Mouse (Mus musculus) frontal cortex, adult 2 months (tissue): ENCODE data around the gene Ppil4. TPM values are rescaled to one million over a fixed set of nuclear protein-coding genes. Genes with fewer than 3 reads are reported as not detected.
"Not testable (repeated sequence)": the region's sequence is repeated elsewhere in the genome, so short reads cannot be mapped to it uniquely, and the experiment has no call there.

Experiments
- DNase-seq, 2 experiments: peaks; one replicate each; pipeline ENCODE4 v3.0.0; 2022; ENCODE audit warnings: low spot score in 1 of 2; ENCODE audit errors: extremely low spot score in 1 of 2
- polyA plus RNA-seq: library from polyadenylated mRNA; depleted of rRNA; stranded (reverse); fragments of >200 nt; gene quantifications from 2 replicates; pipeline ENCODE4 v1.2.3, GENCODE M21; 2012; rRNA removed

The Ppil4 gene
- 24.8 and 27.9 TPM in 2 replicates for polyA plus RNA-seq

GRCm38 (mm10) chr10:7792751-7793385 is at the start of gene Ppil4, which contains the start of gene Ginm1:
TSS of gene Ppil4 (plus strand) at chr10:7792891.
TSS of gene Ginm1 (minus strand) at chr10:7792824.
- DNase-seq, result peak; percentile 72 to 91

GRCm38 (mm10) chr10:7745528-7745927 is 47.2 kb upstream of the Ppil4 start:
- not testable (repeated sequence) for DNase-seq

DNA sequence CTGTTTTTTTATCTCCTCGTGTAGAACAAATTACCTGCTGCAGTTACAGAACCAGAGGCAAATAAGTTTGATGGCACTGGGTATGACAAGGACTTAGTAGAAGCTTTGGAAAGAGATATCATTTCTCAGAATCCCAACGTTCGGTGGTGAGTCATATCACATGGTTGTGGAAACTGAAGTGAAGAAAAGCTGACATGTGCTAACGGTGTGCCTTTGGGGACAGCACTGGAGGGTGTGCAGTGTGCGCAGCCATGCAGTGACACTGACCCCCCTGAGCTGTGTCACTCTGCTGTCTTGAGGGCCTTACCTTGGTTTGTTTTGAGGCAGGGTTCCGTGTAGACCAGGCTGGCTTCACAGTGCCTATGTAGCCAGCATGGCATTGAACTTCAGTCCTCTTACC is 43.9 kb upstream of the Ppil4 start:
- no peak for DNase-seq

DNA sequence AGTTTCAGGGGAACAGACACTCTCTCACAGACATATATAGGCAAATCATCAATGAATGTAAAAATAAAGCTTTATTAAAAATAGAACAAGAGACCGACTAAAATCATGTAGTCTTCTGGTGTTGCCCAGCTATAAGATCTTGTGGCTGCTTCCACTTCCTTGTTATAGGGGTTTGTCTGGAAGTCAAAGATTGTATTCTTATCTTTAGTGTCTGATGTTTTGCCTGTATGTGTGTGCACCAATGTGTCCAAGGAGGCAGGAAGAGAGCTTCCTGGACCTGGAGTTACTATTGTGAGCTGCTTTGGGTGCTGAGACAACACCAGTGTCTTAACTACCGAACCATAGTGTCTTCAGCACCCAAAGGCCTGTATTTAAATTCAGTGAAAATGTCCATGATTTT is 35.1 kb upstream of the Ppil4 start:
- DNase-seq, result no peak

DNA sequence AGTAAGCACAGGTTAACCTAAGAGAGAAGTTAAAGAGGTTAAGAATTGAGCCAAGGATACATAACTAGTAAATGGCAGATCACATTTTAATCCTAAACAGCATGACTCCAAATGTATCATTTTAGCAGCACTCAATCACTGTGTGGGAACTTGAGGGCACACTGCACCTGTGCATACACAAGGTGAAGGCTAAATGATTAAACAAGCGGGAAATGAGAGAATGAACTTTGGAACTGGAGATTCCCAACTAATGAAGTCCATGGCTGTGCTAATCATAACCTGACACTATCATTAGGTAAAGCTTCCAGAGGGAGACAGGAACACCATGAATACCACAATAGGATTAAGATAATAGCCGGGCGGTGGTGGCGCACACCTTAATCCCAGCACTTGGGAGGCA is 20.3 kb upstream of the Ppil4 start:
- DNase-seq, result no peak

GRCm38 (mm10) chr10:7772769-7773168 is 19.9 kb upstream of the Ppil4 start:
- DNase-seq, result no peak

- DNase-seq, result no peak
Observed at GRCm38 (mm10) chr10:7775421-7775820, 17.3 kb upstream of the Ppil4 start.

GRCm38 (mm10) chr10:7778361-7778760 is 14.3 kb upstream of the Ppil4 start:
- no peak for DNase-seq

GRCm38 (mm10) chr10:7779751-7780237 is 12.9 kb upstream of the Ppil4 start:
- no peak for DNase-seq

GRCm38 (mm10) chr10:7780238-7781176 is 12.2 kb upstream of the Ppil4 start:
- peak; percentile 52 to 85 for DNase-seq

DNA sequence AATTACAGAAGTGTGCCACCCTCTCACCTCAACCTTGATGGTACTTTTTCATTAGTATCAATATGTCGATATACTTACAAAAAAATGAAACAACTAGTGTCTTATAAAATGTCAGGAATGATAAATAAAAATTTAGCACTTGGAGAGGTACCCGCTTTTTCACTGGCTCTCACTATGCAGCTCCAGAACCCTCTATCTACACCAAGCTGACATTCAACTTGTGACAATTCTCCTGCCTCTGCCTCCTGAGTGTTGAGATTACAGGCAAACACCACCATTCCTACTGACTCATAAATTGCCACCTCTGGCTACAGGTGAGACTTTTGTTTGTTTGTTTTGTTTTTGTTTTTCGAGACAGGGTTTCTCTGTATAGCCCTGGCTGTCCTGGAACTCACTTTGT is 11.5 kb upstream of the Ppil4 start:
- no peak for DNase-seq

- DNase-seq, result no peak
Observed at GRCm38 (mm10) chr10:7787319-7787718, 5.4 kb upstream of the Ppil4 start.

DNA sequence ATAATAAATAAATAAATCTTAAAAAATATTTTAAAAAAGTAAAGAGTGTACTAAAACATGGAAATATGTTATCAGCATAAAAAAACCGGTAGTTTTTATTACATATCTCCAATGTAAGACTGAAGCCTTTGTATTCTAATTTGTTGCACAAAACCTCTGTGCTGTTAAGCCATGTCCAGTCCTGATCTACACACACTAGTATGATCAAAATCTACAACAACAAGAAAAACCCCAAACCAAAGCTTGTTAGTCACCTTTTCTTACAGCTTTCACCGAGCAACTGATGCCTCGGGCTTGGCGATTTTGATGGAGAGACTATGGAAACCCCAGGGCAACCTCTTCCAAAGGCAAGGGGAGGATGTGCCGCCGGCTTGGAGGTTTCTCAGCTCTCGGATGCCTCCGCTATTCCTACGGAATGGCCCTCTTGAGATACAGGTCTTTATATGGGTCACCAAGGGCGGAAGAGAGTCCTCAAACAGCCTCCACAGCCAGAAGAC is 389 bp upstream of the Ppil4 start:
- DNase-seq, result no peak

GRCm38 (mm10) chr10:7801258-7801657 is 8.6 kb downstream of the Ppil4 start:
- no peak for DNase-seq

GRCm38 (mm10) chr10:7802519-7803140 is 9.9 kb downstream of the Ppil4 start:
- DNase-seq, result no peak

GRCm38 (mm10) chr10:7809937-7810336 is 17.2 kb downstream of the Ppil4 start:
- DNase-seq, result peak in 1 of 2 experiments; percentile 83

GRCm38 (mm10) chr10:7816476-7816875 is 23.8 kb downstream of the Ppil4 start:
- no peak for DNase-seq

DNA sequence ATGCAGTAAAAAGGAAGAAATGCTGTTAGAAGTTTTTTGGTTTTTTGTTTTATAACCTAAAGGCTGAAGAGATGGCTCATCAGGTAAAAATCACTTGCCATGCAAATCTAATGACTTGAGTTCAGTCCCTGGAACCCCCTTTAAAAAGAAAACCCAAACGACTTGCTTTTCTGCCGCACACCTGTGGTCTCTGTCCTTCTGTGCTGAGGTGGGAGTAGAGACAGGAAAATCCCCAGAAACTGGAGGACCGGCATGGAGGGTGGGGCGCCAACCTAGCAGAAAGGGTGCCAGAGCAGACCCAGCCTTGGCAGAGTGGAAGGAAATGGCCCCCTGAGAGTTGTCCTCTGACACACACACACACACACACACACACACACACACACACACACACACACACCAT is 26.0 kb downstream of the Ppil4 start:
- no peak for DNase-seq

GRCm38 (mm10) chr10:7819156-7819555 is 26.5 kb downstream of the Ppil4 start:
- no peak for DNase-seq

DNA sequence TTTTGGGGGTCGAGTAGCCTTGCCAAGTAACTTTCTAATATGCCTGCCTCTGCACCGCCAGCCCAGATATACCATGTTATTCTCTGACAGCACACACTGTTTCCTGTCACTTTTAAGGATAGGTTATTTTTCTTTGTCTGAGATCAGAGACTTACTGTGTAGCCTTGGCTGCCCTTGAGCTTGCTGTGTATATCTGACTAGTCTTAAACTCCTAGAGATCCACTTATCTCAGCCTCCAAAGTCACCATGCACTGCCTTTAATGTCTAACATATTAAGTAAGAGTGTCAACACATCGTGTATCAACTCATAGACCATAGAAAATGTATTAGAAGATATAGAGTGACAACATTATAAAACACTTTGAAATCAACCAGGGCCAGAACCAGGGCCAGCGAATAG is 26.9 kb downstream of the Ppil4 start:
- no peak for DNase-seq

GRCm38 (mm10) chr10:7820171-7820570 is 27.5 kb downstream of the Ppil4 start:
- DNase-seq, result no peak
